Mouse (Mus musculus): ENCODE results near the gene Gm13285.
A peak's percentile ranks its signal among the peaks of the same experiment; 100 is the strongest.
"Not testable (repeated sequence)": the region's sequence is repeated elsewhere in the genome, so short reads cannot be mapped to it uniquely, and the experiment has no call there.

Gm13285 gene

DNA sequence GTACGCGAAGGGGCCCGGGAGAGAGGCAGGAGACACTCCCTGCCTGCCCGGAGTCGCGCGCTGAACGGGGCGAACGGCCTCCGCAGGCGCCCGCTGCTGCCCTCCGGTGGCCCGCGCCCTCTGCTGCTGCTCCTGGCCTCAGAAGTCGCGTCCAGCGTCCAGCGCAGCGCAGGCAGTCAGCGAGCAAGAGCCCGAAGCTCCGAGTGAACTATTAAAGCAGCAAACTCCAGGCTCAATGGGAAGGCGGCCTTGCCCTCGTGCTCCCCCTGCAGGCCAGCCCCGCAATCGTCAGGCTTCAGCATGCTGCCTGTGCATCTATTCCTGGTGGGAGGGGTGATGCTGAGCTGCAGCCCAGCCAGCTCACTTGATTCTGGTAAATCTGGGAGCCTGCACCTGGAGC, 2.4 kb upstream of the Gm13285 start, which contains the start of gene Gm13279:
Gene Gm13279 (plus strand): TSS at position 301 of the 400 bp plus-strand sequence.
- DNase-seq: not testable (repeated sequence)

DNA sequence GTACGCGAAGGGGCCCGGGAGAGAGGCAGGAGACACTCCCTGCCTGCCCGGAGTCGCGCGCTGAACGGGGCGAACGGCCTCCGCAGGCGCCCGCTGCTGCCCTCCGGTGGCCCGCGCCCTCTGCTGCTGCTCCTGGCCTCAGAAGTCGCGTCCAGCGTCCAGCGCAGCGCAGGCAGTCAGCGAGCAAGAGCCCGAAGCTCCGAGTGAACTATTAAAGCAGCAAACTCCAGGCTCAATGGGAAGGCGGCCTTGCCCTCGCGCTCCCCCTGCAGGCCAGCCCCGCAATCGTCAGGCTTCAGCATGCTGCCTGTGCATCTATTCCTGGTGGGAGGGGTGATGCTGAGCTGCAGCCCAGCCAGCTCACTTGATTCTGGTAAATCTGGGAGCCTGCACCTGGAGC, 3.5 kb downstream of the Gm13285 start, which contains the start of gene Gm13287:
Gene Gm13287 (plus strand): TSS at position 301 of the 400 bp plus-strand sequence.
- not testable (repeated sequence) for DNase-seq

DNA sequence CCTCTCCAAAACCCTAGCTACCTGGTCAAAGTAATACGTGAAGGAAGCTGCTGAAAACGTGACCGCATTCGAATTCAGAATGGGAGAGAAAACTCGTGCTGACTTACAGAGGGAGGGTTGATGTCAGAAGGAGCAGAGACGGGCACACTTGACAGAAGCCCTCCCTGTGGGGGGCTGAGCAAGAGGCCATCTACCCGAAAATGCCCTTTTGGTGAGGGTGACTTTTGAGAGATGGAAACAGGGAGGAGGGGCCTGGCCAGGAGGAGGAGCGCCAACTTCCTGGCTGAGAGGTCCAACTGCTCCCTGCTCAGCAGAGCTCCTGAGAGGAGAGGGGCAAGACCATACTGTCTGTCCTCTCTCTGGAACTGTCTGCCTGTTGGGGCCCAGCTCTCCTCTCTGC, 5.8 kb downstream of the Gm13285 start, which contains the start of gene Gm13288:
Gene Gm13288 (plus strand): TSS at position 301 of the 400 bp plus-strand sequence.
- not testable (repeated sequence) for DNase-seq

DNA sequence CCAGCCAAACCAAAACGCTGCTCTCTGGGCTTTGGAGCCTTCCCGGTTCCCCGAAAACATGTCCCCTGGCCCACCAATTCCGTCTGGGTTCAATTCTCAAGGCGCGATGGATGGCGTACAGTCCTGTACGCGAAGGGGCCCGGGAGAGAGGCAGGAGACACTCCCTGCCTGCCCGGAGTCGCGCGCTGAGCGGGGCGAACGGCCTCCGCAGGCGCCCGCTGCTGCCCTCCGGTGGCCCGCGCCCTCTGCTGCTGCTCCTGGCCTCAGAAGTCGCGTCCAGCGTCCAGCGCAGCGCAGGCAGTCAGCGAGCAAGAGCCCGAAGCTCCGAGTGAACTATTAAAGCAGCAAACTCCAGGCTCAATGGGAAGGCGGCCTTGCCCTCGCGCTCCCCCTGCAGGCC, 6.3 kb downstream of the Gm13285 start:
- peak; percentile 15 to 29 for DNase-seq

DNA sequence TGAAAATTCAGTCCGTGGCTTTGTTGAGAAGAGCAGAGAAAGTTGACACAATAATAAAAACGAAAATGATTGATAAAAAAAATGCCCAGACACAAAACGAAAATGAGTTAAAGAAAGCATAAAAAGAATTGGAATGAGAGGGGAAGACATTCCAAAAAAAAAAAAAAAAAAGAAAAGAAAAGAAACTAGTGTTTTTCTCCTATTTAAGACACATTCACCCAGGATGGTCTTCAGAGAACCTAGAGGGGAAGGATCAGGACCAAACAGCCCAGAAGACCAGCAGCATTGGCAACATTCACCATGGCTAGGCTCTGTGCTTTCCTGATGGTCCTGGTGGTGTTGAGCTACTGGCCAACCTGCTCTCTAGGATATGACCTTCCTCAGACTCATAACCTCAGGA, 16.5 kb downstream of the Gm13285 start, which contains the start of gene Ifna7:
Gene Ifna7 (plus strand): TSS at position 301 of the 400 bp plus-strand sequence.
- no peak for DNase-seq

DNA sequence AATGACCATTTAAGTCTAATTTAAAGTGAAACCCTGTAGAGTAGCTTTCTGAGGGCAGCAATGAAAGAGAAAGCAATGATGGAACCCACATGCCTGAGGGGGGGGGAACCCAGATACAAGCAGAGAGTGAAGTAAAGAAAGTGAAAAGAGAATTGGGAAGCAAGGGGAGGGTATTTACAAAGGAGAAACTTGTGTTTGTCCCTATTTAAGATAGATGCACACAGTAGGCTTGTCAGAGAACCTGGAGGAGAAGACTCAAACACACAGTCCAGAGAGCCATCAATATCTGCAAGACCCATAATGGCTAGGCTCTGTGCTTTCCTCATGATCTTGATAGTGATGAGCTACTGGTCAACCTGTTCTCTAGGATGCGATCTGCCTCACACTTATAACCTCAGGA, 20.2 kb downstream of the Gm13285 start, which contains the start of gene Ifna11:
Gene Ifna11 (plus strand): TSS at position 301 of the 400 bp plus-strand sequence.
- DNase-seq: no peak

DNA sequence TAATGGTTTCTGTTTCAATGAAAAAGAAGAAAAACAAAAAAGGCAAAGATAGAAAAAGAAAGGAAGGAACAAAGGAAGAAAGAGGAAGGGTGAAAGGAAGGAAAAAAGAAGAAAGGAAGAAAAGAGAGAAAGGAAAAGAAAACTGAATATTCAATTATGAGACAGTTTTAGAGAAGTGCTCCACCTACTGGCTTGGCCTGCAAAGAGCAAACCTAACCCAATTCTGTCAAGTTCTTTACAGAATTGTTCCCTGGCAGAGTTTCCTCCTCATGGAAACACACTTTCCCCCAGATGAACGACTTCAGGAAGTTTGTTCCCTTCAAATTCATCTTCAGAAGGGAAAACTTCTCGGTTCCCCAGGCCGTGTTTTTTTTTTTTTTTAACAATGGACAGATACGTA, 23.5 kb downstream of the Gm13285 start:
- DNase-seq: peak; percentile 32 to 33

DNA sequence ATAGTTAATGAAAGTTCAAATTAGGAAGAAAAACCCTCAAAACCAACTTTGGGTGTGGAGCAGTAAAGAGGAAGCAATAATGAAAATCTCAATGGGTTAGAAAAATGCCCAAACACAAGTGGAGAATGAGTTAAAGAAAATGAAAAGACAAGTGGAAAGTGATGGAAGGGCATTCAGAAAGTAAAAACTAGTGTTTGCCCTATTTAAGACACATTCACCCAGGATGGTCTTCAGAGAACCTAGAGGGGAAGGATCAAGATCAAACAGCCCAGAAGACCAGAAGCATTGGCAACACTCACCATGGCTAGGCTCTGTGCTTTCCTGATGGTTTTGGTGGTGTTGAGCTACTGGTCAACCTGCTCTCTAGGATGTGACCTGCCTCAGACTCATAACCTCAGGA, 27.7 kb downstream of the Gm13285 start, which contains the start of gene Ifna6:
Gene Ifna6 (plus strand): TSS at position 301 of the 400 bp plus-strand sequence.
- DNase-seq: not testable (repeated sequence)

DNA sequence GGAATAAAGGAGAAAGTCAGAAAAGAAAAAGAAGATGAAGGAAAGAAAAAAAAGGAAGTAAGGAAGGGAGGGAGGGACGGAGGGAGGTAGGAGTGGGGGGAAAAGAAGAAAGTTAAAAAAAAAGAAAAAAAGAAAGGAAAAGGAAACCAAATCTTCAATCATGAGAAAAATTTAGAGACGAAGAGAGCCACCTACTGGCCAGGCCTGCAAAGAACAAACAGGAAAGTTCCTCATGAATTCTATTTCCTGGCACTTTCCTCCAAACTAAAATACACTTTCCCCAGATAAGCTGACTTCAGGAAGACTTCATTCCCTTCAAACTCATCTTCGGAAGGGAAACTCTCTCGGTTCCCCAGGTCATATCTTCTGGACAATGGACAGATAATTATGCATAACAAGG, 31.1 kb downstream of the Gm13285 start:
- peak; percentile 46 to 59 for DNase-seq

DNA sequence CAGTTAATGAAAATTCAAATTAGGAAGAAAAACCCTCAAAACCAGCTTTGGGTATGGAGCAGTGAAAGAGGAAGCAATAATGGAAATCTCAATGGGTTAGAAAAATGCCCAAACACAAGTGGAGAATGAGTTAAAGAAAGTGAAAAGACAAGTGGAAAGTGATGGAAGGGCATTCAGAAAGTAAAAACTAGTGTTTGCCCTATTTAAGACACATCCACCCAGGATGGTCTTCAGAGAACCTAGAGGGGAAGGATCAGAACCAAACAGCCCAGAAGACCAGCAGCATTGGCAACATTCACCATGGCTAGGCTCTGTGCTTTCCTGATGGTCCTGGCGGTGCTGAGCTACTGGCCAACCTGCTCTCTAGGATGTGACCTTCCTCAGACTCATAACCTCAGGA, 35.8 kb downstream of the Gm13285 start, which contains the start of gene Ifna5:
Gene Ifna5 (plus strand): TSS at position 301 of the 400 bp plus-strand sequence.
- not testable (repeated sequence) for DNase-seq

DNA sequence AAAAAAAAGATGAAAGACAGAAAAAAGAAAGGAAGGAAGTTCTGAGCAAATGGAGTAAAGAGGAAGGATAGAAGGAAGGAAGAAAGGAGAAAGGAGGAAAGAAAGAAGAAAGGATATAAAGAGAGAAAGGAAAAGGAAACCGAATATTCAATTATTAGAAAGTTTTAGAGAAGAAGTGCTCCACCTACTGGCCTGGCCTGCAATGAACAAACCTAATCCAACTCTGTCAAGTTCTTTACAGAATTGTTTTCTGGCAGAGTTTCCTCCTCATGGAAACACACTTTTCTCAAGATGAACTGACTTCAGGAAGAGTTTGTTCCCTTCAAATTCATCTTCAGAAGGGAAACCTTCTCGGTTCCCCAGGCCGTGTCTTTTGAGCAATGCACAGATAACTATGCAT, 39.4 kb downstream of the Gm13285 start:
- peak; percentile 42 to 53 for DNase-seq

DNA sequence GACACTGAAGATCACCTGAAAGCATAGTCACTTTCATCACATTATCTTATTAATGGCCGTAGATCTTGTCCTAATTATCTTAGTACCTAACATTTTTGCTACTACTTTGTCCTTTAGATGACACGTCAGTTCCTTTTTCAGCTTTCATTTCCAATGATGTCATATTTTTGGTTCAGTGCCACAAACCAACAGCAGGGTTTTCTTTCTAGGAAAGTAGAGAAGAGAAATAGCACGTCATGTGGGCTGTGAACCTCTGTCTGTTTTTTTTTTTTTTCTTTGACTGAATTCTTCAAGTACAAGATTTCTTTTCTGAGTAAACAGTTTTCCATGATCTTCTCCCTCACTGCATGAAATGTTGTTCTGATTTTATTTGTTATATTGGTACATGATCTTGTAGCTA, 40.6 kb downstream of the Gm13285 start:
- DNase-seq: no peak

DNA sequence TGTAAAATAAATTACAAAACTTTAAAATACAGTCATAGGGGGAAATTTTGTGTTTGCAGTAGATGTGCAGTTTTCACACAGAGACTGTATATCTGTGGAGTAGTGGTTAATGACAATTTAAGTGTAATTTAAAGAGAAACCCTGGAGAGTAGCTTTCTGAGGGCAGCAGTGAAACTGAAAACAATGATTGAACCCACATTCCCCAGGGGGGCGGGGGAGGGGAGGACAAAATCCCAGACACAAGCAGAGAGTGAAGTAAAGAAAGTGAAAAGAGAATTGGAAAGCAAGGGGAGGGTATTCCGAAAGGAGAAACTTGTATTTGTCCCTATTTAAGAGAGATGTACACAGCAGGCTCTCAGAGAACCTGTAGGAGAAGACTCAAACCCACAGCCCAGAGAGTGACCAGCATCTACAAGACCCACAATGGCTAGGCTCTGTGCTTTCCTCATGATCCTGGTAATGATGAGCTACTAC, 42.0 kb downstream of the Gm13285 start, which contains the start of gene Ifna4:
Gene Ifna4 (plus strand): TSS at position 424 of the 474 bp plus-strand sequence.
- peak; percentile 24 to 44 for DNase-seq

DNA sequence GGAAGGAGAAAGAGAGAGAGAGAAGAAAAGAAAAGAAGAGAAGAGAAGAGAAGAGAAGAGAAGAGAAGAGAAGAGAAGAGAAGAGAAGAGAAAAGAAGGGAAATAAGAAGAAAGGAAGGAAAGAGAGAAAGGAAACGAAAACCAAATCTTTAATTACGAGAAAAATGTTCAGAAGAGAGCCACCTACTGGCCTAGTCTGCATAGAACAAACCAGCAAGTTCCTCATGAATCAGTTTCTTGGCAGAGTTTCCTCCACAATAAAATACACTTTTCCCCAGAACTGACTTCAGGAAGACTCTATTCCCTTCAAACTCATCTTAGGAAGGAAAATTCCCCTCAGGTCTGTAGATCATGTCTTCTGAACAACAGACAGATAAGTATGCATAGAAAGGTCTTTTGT, 45.9 kb downstream of the Gm13285 start:
- no peak for DNase-seq

DNA sequence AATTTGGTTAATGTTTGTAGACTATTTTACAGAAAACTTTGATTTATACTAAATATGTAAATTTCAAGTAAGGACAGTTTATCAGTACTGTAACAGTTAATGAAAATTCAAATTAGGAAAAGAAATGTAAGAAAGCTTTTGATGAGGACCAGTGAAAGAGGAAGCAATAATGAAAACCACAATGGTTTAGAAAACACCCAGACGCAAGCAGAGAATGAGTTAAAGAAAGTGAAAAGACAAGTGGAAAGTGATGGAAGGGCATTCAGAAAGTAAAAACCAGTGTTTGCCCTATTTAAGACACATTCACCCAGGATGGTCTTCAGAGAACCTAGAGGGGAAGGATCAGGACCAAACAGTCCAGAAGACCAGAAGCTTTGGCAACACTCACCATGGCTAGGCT, 50.2 kb downstream of the Gm13285 start, which contains the start of gene Ifna1:
Gene Ifna1 (plus strand): TSS at position 390 of the 400 bp plus-strand sequence.
- no peak for DNase-seq

All from B cell, adult 2 months (primary cell).